Mouse (Mus musculus) heart, adult 2 months (tissue): ENCODE measurements at regions not wholly inside any gene's neighbourhood (a gene's known extent, or its start where the extent isn't known, plus 50 kb on each side); places are given as distances from the start of the nearest gene placed in this dataset.

Source experiments
- CTCF ChIP-seq: fragments of 200-600 bp; IDR thresholded peaks from 2 replicates; pipeline ENCODE4 v1.8.1; 2022; ENCODE audit warnings: antibody characterized with exemption, mild to moderate bottlenecking, moderate library complexity
- EP300 ChIP-seq: fragments of 200-500 bp; IDR thresholded peaks from 2 replicates; pipeline ENCODE4 v1.6.1; 2011; ENCODE audit warnings: low read depth, low read length, control low read depth; ENCODE audit not compliant: insufficient read depth
- POLR2A ChIP-seq: fragments of 200-500 bp; IDR thresholded peaks from 2 replicates; pipeline ENCODE4 v1.6.1; 2011; ENCODE audit warnings: mild to moderate bottlenecking, low read depth, low read length, control low read depth; ENCODE audit not compliant: insufficient read depth

DNA sequence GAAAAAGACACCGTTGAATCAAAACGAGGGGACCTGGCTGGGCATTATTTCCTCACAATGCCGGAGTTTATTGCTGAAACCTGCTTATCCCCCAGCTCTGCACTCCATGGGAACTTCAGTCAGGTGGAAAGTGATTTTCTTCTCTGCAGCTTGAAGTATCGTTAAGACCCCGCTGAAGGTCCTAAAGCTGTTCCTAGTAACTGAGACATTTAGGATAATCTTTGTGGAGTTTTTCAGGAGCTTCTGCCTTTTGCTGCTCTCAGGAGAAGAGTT lies 185.0 kb upstream of the Sp8 start:
- TF ChIP-seq EP300 (no peak), CTCF (no peak), POLR2A (no peak)
